Mouse (Mus musculus): Measurements from ENCODE around the gene Zfp319. TPM values are rescaled to one million over a fixed set of nuclear protein-coding genes. Genes with fewer than 3 reads are reported as not detected.

Zfp319 gene
- polyA plus RNA-seq, 1 experiment from 2014 or later, result 1.2 TPM

DNA sequence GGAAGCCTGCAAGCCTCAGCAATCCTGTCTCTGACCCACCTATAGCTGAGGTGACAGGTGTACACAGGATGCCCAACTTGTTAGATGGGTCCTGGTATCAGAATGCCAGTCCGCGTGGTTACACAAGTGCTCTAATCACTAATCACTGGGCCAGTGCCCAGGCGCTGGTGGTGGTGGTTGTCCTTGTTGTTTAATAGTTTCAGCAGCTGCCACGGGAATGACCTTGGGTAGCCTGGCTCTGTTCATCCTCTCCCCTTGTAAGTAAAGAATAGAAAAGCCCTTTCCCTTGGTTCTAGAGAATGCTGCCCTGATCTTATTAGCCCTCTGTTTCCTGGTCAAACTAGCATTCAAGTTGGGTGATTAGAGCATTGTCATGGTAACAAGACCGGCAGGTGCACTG lies 10.0 kb upstream of the Zfp319 start:
- Histone ChIP-seq H3K27ac (ENCODE audit: low read length) (no peak overlapping the region), H3K9ac (ENCODE audit: low read depth, low read length) (no peak overlapping the region), H3K4me1 (ENCODE audit: control insufficient read depth, low read depth, low read length) (no peaks in the 10 kb centered on the region), H3K4me3 (ENCODE audit: low read depth, low read length) (no peak overlapping the region), H3K36me3 (ENCODE audit: control insufficient read depth, insufficient read depth) (no peaks in the 10 kb centered on the region), H3K27me3 (ENCODE audit: control insufficient read depth, insufficient read depth, low read depth, low read length) (no peaks in the 10 kb centered on the region), H3K9me3 (replicated peaks; ENCODE audit: control insufficient read depth, low read length) (no peaks in the 10 kb centered on the region), H3K4me2 (ENCODE audit: low read depth, low read length) (no peak overlapping the region)
- WGBS (ENCODE audit: insufficient replicate concordance), result 70% methylated on average over 5 of the region's 5 CpGs
- no peak for ATAC-seq (ENCODE audit: low read depth)

DNA sequence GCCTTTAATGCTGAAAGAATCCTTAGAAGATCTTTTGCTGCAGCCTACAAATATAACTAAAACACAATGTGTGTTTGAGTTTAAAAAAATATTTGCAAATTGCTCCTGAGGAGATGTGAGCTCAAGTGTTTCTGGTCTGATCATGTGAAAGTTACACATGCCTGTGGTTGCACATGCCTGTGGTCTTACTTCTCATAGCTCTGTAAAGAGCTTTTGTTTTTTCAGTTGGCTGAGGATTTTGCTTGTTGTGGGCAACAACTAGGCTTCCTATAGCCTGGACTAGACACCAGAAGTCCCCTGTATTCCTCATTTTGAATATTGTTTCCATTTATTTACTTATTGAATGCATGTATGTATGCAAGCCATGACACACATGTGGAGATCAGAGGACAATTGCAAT lies 4.6 kb upstream of the Zfp319 start:
- no peak for ATAC-seq (ENCODE audit: low read depth)
- peaks cover 8% of the 10 kb centered on the region for H3K4me1 ChIP-seq (ENCODE audit: control insufficient read depth, low read depth, low read length)
- H3K9ac ChIP-seq (ENCODE audit: low read depth, low read length), result no peak overlapping the region
- no peak overlapping the region for H3K27ac ChIP-seq (ENCODE audit: low read length)
- no peak overlapping the region for H3K4me2 ChIP-seq (ENCODE audit: low read depth, low read length)
- no peaks in the 10 kb centered on the region for H3K27me3 ChIP-seq (ENCODE audit: control insufficient read depth, insufficient read depth, low read depth, low read length)
- no peaks in the 10 kb centered on the region; the same call in 1 of the 2 replicates for H3K36me3 ChIP-seq (ENCODE audit: control insufficient read depth, insufficient read depth)
- no peak overlapping the region for H3K4me3 ChIP-seq (ENCODE audit: low read depth, low read length)
- no peaks in the 10 kb centered on the region for H3K9me3 ChIP-seq (replicated peaks; ENCODE audit: control insufficient read depth, low read length)

DNA sequence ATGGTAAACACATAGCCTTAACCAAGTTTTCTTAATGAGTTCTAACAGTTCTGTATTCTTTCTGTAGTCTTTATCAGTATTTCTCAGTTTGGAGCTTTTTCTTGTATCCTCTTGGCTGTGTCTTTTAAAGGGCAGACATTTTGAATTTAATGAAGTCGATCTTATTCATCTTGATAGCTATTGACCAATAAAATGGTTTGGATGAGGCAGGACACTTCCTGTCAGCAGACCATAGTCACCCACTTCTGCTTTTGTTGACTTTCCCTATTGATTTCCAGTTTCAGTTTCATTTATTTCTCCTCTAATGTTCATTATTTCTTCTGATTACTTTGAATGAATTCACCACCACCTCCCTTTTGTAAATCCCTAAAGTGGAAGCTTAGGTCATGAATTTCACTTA lies 4.0 kb upstream of the Zfp319 start:
- 47% methylated on average over 1 of the region's 1 CpGs for WGBS (ENCODE audit: insufficient replicate concordance)
- Histone ChIP-seq H3K36me3 (ENCODE audit: control insufficient read depth, insufficient read depth) (no peaks in the 10 kb centered on the region; the same call in 1 of the 2 replicates), H3K4me1 (ENCODE audit: control insufficient read depth, low read depth, low read length) (peaks cover 15% of the 10 kb centered on the region), H3K27me3 (ENCODE audit: control insufficient read depth, insufficient read depth, low read depth, low read length) (no peaks in the 10 kb centered on the region), H3K9ac (ENCODE audit: low read depth, low read length) (no peak overlapping the region), H3K4me2 (ENCODE audit: low read depth, low read length) (no peak overlapping the region), H3K9me3 (replicated peaks; ENCODE audit: control insufficient read depth, low read length) (no peaks in the 10 kb centered on the region), H3K27ac (ENCODE audit: low read length) (no peak overlapping the region), H3K4me3 (ENCODE audit: low read depth, low read length) (no peak overlapping the region)
- ATAC-seq (ENCODE audit: low read depth), result no peak

DNA sequence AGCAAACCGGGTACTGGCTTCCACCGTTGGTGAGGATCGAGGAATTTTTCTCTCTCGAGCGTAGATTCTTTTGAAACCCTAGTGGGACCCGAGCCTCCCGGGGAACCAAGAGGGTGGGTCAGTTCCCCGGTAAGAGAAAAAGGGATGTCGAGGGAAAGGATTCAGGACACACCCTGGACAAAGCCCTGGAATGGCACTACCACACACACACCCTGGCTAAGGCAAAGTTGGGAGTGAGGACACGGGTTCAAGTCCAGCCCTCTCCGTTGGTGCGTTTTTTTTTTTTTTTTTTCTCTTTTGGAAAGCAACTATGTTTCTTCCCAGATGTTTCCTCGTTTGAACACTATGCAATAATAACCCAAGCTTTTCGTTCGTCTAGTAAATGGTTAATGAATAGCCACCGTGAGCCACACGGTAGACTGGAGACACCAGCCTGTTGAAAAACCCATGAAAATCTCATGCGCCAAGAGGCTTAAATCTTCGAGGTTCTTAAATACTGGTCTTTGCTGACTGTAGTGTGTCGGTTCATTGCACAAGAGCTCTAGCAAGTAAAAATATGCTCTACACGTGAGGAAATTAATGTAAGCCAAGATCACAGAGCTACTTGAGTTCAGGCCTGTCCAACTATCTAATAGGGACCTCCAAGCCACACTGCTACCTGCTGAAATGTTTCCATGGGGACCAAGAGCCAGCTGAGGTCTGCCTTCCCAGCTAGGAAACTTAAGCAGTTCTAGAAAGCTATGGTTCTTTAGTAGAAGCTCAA lies 868 bp upstream of the Zfp319 start:
- WGBS (ENCODE audit: insufficient replicate concordance), result 22% methylated on average over 21 of the region's 21 CpGs
- Histone ChIP-seq H3K9ac (ENCODE audit: low read depth, low read length) (peak overlapping the region; percentile 78), H3K36me3 (ENCODE audit: control insufficient read depth, insufficient read depth) (peaks cover 16% of the 10 kb centered on the region), H3K4me1 (ENCODE audit: control insufficient read depth, low read depth, low read length) (peaks cover 21% of the 10 kb centered on the region), H3K9me3 (replicated peaks; ENCODE audit: control insufficient read depth, low read length) (no peaks in the 10 kb centered on the region), H3K27ac (ENCODE audit: low read length) (peak overlapping the region; percentile 94), H3K27me3 (ENCODE audit: control insufficient read depth, insufficient read depth, low read depth, low read length) (no peaks in the 10 kb centered on the region), H3K4me3 (ENCODE audit: low read depth, low read length) (peak overlapping the region; percentile 77), H3K4me2 (ENCODE audit: low read depth, low read length) (peak overlapping the region; percentile 94)
- no peak for ATAC-seq (ENCODE audit: low read depth)

DNA sequence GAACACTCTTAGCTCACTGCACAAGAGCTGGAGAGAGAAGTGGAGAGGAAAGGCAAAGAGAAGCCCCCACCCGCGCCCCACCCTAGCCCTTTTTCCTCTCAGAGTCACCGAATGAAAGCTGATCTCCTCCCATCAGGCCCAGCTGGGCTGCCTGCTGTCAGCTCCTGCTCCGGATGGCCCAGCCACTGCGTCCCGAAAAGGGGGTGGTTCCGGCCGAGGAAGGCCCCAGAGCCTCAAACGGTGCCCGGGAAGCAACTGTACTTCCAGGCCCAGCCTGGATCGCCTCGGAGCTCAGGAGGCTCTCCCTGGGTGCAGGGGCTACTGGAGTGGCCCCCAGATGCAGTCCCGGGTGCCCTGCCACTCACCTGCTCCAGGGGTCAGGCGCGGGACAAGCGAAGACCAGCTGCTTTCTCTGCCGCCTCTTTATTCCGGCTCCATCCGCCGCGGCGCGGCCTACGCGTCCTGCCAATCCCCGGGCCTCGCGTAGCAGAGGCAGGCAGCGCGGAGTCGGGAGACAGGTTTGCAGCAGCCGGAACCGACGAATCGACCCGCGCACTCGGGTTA lies 512 bp downstream of the Zfp319 start:
- Histone ChIP-seq H3K9ac (ENCODE audit: low read depth, low read length) (peak overlapping the region; percentile 78), H3K9me3 (replicated peaks; ENCODE audit: control insufficient read depth, low read length) (no peaks in the 10 kb centered on the region), H3K4me1 (ENCODE audit: control insufficient read depth, low read depth, low read length) (peaks cover 21% of the 10 kb centered on the region), H3K27ac (ENCODE audit: low read length) (peak overlapping the region; percentile 94), H3K4me2 (ENCODE audit: low read depth, low read length) (peak overlapping the region; percentile 94), H3K27me3 (ENCODE audit: control insufficient read depth, insufficient read depth, low read depth, low read length) (no peaks in the 10 kb centered on the region), H3K4me3 (ENCODE audit: low read depth, low read length) (peak overlapping the region; percentile 77), H3K36me3 (ENCODE audit: control insufficient read depth, insufficient read depth) (peaks cover 18% of the 10 kb centered on the region)
- peak; percentile 30 for ATAC-seq (ENCODE audit: low read depth)
- 0% methylated on average over 38 of the region's 38 CpGs for WGBS (ENCODE audit: insufficient replicate concordance)

DNA sequence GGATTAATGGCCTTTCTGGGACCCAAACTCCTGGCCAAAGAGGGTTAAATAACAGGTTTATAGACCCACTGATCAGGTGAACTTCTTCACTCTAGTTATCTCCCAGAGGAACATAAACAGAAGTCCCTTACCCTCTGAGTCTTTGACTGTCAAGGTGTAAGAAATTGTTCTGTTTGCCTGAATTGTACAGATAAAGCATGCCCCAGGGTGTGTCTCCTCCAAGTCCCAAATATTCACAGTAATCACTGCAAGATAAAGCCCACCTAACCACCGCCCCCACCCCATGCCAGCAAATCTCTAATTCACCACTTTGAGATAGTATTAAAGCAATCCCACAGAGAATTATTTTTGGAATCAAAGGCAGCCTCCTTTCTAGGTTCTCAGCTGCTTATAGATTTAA lies 1.4 kb downstream of the Zfp319 start:
- Histone ChIP-seq H3K27me3 (ENCODE audit: control insufficient read depth, insufficient read depth, low read depth, low read length) (no peaks in the 10 kb centered on the region), H3K4me1 (ENCODE audit: control insufficient read depth, low read depth, low read length) (peaks cover 21% of the 10 kb centered on the region), H3K36me3 (ENCODE audit: control insufficient read depth, insufficient read depth) (peaks cover 18% of the 10 kb centered on the region), H3K4me2 (ENCODE audit: low read depth, low read length) (peak overlapping the region; percentile 94), H3K9ac (ENCODE audit: low read depth, low read length) (no peak overlapping the region), H3K27ac (ENCODE audit: low read length) (no peak overlapping the region), H3K4me3 (ENCODE audit: low read depth, low read length) (no peak overlapping the region; the same call in 1 of the 2 replicates), H3K9me3 (replicated peaks; ENCODE audit: control insufficient read depth, low read length) (no peaks in the 10 kb centered on the region)
- no peak for ATAC-seq (ENCODE audit: low read depth)
- WGBS (ENCODE audit: insufficient replicate concordance), result 21% methylated on average over 1 of the region's 1 CpGs

DNA sequence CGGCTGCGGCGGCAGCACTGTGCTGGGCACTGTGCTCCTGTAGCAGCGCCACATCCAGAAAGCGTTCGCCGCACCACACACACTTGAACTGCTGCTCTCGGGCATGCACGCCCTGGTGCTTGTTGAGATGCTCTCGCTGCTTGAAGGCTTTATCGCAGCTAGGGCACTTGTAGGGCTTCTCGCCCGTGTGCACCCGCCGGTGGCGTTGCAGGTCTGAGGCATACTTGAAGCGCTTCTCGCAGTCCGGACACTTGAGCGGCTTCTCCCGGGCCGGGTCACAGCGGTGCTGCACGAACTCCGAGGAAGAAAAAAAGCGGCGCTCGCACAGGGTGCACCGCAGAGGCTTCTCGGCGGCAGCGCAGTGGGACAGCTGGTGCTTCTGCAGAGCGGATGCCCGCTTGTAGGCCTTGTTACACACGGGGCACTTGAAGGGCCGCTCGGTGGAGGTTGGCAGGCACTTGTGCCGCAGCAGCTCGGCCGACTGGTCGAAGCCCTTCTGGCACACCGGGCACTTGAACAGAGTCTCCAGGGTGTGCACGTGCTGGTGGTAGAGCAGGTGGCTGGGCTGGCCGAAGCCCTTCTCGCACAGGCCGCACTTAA lies 3.8 kb downstream of the Zfp319 start:
- no peaks in the 10 kb centered on the region for H3K9me3 ChIP-seq (replicated peaks; ENCODE audit: control insufficient read depth, low read length)
- ATAC-seq (ENCODE audit: low read depth), result no peak
- H3K9ac ChIP-seq (ENCODE audit: low read depth, low read length), result no peak overlapping the region

DNA sequence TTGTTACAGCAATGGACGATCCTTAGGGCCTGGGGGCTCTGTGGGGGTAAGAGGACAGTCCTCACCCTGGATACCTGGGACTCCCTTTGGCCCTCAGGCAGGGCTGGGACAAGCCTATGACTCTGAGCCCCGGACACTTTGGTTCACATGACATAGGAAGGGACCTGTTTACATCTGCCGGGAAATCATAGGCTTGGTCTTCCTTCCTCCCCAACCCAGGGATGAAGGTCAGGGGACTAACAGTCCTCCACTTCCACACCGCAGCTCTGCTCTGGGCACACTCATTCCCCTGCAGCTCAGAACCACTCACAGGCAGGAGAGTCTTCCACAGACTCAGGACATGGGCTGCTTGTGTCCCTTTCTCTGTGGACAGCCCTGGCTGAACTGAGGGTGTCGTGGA lies 4.9 kb downstream of the Zfp319 start:
- H3K9ac ChIP-seq (ENCODE audit: low read depth, low read length), result no peak overlapping the region
- no peak overlapping the region for H3K4me3 ChIP-seq (ENCODE audit: low read depth, low read length)
- H3K27me3 ChIP-seq (ENCODE audit: control insufficient read depth, insufficient read depth, low read depth, low read length), result no peaks in the 10 kb centered on the region
- no peaks in the 10 kb centered on the region for H3K9me3 ChIP-seq (replicated peaks; ENCODE audit: control insufficient read depth, low read length)
- peaks cover 18% of the 10 kb centered on the region for H3K36me3 ChIP-seq (ENCODE audit: control insufficient read depth, insufficient read depth)
- no peak overlapping the region for H3K4me2 ChIP-seq (ENCODE audit: low read depth, low read length)
- H3K27ac ChIP-seq (ENCODE audit: low read length), result no peak overlapping the region
- ATAC-seq (ENCODE audit: low read depth), result no peak
- H3K4me1 ChIP-seq (ENCODE audit: control insufficient read depth, low read depth, low read length), result peaks cover 13% of the 10 kb centered on the region
- 67% methylated on average over 5 of the region's 5 CpGs for WGBS (ENCODE audit: insufficient replicate concordance)

More for the DNA sequence above, 3.8 kb downstream of the Zfp319 start:
- peaks cover 21% of the 10 kb centered on the region for H3K4me1 ChIP-seq (ENCODE audit: control insufficient read depth, low read depth, low read length)
- no peak overlapping the region for H3K4me3 ChIP-seq (ENCODE audit: low read depth, low read length)
- peaks cover 18% of the 10 kb centered on the region for H3K36me3 ChIP-seq (ENCODE audit: control insufficient read depth, insufficient read depth)
- no peaks in the 10 kb centered on the region for H3K27me3 ChIP-seq (ENCODE audit: control insufficient read depth, insufficient read depth, low read depth, low read length)
- 91% methylated on average over 44 of the region's 46 CpGs for WGBS (ENCODE audit: insufficient replicate concordance)
- no peak overlapping the region for H3K4me2 ChIP-seq (ENCODE audit: low read depth, low read length)
- no peak overlapping the region for H3K27ac ChIP-seq (ENCODE audit: low read length)

DNA sequence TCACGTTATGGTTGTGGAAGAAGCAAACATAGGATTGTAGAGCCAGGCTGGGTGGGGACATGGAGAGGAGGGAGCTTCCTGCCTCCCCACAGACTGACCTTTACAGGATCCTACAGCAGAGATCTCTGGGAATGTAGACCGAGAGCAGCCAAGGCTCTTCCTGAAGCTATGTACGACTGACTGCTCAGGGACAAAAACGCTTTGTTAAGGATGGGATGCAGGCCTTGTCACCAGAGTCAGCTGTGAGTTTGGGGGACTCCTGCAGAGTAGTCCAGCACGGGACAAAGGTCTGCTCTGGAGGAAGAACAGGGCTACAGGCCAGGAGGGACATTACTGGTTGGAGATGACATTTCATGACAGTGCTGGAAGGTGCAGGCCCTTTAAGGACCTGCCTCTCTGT lies 7.1 kb downstream of the Zfp319 start:
- WGBS (ENCODE audit: insufficient replicate concordance), result 59% methylated on average over 5 of the region's 5 CpGs
- Histone ChIP-seq H3K36me3 (ENCODE audit: control insufficient read depth, insufficient read depth) (peaks cover 18% of the 10 kb centered on the region), H3K27me3 (ENCODE audit: control insufficient read depth, insufficient read depth, low read depth, low read length) (peaks cover 13% of the 10 kb centered on the region), H3K4me3 (ENCODE audit: low read depth, low read length) (no peak overlapping the region), H3K27ac (ENCODE audit: low read length) (no peak overlapping the region), H3K9me3 (replicated peaks; ENCODE audit: control insufficient read depth, low read length) (no peaks in the 10 kb centered on the region), H3K9ac (ENCODE audit: low read depth, low read length) (no peak overlapping the region), H3K4me2 (ENCODE audit: low read depth, low read length) (no peak overlapping the region), H3K4me1 (ENCODE audit: control insufficient read depth, low read depth, low read length) (peaks cover 6% of the 10 kb centered on the region)
- no peak for ATAC-seq (ENCODE audit: low read depth)

Data from liver, embryonic 16.5 days (tissue).